25 mouse cellular contexts compared by ENCODE assay signal in the genomic region with DNA sequence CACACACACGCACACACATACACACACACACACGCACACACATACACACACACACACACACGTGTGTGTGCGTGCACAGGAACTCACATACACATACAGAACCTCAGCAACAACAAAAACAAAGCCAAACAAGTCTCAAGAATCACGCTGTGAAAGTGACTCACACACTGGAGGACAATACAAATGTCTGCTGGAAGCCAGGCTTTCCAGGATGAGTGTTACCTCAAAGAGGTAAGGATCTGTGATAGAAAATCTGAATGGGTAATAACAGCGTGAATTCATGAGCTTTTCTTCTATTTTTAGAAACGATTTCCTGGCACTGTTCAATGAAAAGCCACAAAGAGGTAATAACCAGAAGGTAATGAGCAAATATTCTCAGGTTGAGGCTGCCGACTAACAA.
"Had no signal": no experiment of that assay in that cellular context is flagged by ENCODE, and none has a peak within 500 bp of the region (broad histone marks: within the 10 kb centered on the region; RNA-seq: fewer than 3 reads in every experiment).

No protein-coding gene starts in this region.

- H3K9ac ChIP-seq: heart, embryonic 12.5 days; hindbrain, embryonic 13.5 days; kidney, embryonic 15.5 days; limb, embryonic 13.5 days; limb, embryonic 15.5 days; liver, embryonic 12.5 days; liver, embryonic 14.5 days had no signal

- ATAC-seq: hindbrain, embryonic 16.5 days; intestine, embryonic 16.5 days; liver, embryonic 12.5 days had no signal

- H3K4me3 ChIP-seq: gastrocnemius, adult 2 months; heart, embryonic 10.5 days; heart, embryonic 12.5 days; hindbrain, embryonic 13.5 days; kidney, embryonic 15.5 days; limb, embryonic 13.5 days; limb, embryonic 15.5 days; liver, embryonic 12.5 days had no signal

- DNase-seq: gastrocnemius, adult 2 months; gastrocnemius, postnatal 10 days; gastrocnemius, postnatal 25 days; heart, adult 18-20 months; heart, postnatal 10 days; kidney, adult 11 months; kidney, adult 2 months; kidney, adult 9 months; kidney, postnatal 14 days; kidney, postnatal 36 days; layer of hippocampus, adult 9-11 months; layer of hippocampus, postnatal 36 days; left cerebral cortex, postnatal 4 days; lung, adult 18-20 months had no signal

- H3K4me1 ChIP-seq: heart, embryonic 10.5 days; heart, embryonic 12.5 days; hindbrain, embryonic 13.5 days; kidney, embryonic 15.5 days; limb, embryonic 15.5 days; liver, embryonic 12.5 days had no signal

- H3K9me3 ChIP-seq: heart, embryonic 10.5 days; heart, embryonic 12.5 days; hindbrain, embryonic 13.5 days; kidney, embryonic 15.5 days; limb, embryonic 13.5 days; limb, embryonic 15.5 days; liver, embryonic 12.5 days had no signal

- H3K4me2 ChIP-seq: heart, embryonic 12.5 days; hindbrain, embryonic 13.5 days; kidney, embryonic 15.5 days; limb, embryonic 13.5 days; limb, embryonic 15.5 days; liver, embryonic 12.5 days had no signal

- H3K27me3 ChIP-seq: heart, embryonic 12.5 days; hindbrain, embryonic 13.5 days; kidney, embryonic 15.5 days; limb, embryonic 13.5 days; limb, embryonic 15.5 days; liver, embryonic 12.5 days had no signal

- H3K27ac ChIP-seq: gastrocnemius, adult 2 months; heart, embryonic 10.5 days; hindbrain, embryonic 13.5 days; kidney, embryonic 15.5 days; kidney, postnatal 0 days; limb, embryonic 13.5 days; limb, embryonic 15.5 days; liver, embryonic 12.5 days; liver, embryonic 14.5 days had no signal
